Mouse (Mus musculus) adrenal gland, postnatal 25 days (tissue): ENCODE results near the gene Hpd. TPM values are rescaled to one million over a fixed set of nuclear protein-coding genes. Genes with fewer than 3 reads are reported as not detected.
A peak's percentile ranks its signal among the peaks of the same experiment; 100 is the strongest.
"Not testable (repeated sequence)": the region's sequence is repeated elsewhere in the genome, so short reads cannot be mapped to it uniquely, and the experiment has no call there.

ENCODE experiments used
- DNase-seq: peaks from one replicate; pipeline ENCODE4 v3.0.0; 2021; ENCODE audit warnings: mixed read lengths
- long read RNA-seq: library from polyadenylated mRNA; stranded (forward); transcript quantifications from one replicate; pipeline ENCODE4 v2.0.0, GENCODE M21; 2021
- total RNA-seq: library from RNA; stranded (reverse); gene quantifications from 2 replicates; pipeline ENCODE4 v1.2.3, GENCODE M21; 2021

The Hpd gene
- total RNA-seq: 1.4 and 25.2 TPM in 2 replicates
- long read RNA-seq, transcript Hpd-201 (14 exons, 1,404 nt): major isoform, 1,573 of 1,747 reads
- long read RNA-seq, partial matches to known transcripts: 129 of 1,747 reads
- long read RNA-seq, other reads (novel, unspliced or antisense): 45 of 1,747 reads

DNA sequence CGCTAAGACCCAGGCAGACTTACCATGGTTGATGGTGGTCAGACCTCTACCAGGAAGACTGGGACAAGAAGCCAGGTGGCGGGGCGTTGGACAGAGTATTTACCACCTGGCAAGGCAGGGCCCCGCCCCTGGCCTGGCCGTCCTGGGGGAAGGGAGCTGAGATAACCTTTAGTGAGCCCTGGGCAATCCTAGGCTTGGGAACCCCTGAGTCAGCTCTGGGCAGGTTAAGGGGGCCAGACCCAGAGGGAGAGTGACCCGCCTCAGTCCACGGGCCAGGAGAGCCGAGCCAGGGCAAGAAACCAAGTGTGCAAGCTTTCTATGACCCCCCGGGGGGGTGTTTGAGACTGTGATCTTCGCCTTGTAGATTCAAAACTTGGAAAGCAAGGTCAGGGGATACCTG, at the start of gene Hpd:
TSS of gene Hpd (minus strand) at position 77 of the 400 bp plus-strand sequence.
- DNase-seq: no peak

DNA sequence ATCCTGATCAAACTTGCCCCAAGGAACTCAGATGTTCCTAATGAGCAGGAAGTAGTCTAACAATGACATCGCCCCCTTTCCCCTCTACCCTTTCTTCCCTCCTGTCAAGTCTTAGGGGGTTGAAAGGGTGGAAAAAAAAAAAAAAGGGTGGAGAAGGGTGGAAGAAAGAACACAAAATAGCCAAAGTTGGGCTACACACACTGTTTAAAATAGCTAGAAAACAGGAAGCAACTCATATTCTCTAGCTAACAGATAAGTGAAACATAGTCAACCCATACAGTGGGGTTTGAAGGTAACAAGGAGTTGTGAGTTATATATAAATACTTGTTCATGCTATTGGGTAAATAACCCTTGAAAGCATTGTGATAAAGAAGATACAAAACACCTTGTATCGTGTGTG, 49.7 kb upstream of the Hpd start:
- DNase-seq: no peak

- DNase-seq: no peak
These were observed 46.8 kb upstream of the Hpd start for GRCm38 (mm10) chr5:123229296-123229695.

- DNase-seq: no peak
These were observed 46.0 kb upstream of the Hpd start for GRCm38 (mm10) chr5:123228524-123228922.

GRCm38 (mm10) chr5:123227762-123228523, 45.4 kb upstream of the Hpd start:
- peak; percentile 96 for DNase-seq

- DNase-seq: no peak
These were observed 44.3 kb upstream of the Hpd start for GRCm38 (mm10) chr5:123226851-123227250.

GRCm38 (mm10) chr5:123223861-123224260, 41.3 kb upstream of the Hpd start:
- not testable (repeated sequence) for DNase-seq

GRCm38 (mm10) chr5:123223051-123223410, 40.5 kb upstream of the Hpd start:
- no peak for DNase-seq

DNA sequence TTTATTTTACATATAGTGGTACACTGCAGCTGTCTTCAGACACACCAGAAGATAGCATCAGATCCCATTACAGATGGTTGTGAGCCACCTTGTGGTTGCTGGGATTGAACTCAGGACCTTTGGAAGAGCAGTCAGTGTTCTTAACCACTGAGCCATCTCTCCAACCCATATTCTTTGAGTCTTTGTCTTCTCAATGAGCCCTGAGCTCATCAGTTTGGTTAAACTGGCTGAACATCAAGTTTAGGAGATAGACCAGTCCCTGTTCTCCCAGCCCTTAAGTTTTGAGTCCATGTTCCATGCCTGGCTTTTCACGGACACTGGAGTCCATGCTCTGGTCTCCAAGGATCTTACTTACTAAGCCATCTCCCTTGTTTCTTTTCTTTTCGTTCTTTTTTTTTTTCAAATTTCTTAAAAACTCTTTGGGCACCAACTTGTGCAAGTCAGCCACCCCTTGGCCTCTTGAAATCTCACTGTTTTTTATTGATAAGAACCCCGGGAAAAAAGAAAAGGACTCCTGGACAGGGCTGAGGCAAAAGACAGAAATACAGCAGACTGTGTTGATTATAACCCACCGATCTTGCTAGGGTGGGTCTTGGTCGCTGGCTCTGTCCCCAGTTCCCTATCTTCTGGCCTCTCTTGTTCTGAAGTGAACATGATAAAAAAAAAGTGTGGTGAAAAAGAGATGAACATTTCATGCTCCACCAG, 40.0 kb upstream of the Hpd start:
- DNase-seq: not testable (repeated sequence)

DNA sequence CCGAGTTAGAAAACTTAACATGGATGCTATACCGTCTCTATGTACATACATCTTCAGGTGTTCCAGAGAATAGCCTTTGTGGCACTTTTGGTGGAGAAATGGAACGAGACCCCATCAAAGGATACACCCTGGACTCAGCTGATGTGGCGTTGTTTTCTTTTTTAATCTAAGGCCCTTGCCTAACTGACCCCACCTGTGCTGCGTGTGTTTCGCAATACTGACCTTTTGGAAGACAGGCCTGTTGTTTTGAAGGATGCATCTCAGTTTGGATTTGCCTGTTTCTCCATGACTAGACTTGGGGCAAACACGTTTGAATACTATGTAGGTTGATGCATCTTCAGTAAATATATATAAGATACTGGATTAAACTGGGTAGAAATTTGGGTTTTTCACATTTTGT, 21.1 kb upstream of the Hpd start:
- DNase-seq: not testable (repeated sequence)

- not testable (repeated sequence) for DNase-seq
These were observed 20.2 kb upstream of the Hpd start for GRCm38 (mm10) chr5:123202771-123203170.

GRCm38 (mm10) chr5:123201987-123202386, 19.5 kb upstream of the Hpd start:
- no peak for DNase-seq

- DNase-seq: no peak
These were observed 19.0 kb upstream of the Hpd start for GRCm38 (mm10) chr5:123201523-123201892.

DNA sequence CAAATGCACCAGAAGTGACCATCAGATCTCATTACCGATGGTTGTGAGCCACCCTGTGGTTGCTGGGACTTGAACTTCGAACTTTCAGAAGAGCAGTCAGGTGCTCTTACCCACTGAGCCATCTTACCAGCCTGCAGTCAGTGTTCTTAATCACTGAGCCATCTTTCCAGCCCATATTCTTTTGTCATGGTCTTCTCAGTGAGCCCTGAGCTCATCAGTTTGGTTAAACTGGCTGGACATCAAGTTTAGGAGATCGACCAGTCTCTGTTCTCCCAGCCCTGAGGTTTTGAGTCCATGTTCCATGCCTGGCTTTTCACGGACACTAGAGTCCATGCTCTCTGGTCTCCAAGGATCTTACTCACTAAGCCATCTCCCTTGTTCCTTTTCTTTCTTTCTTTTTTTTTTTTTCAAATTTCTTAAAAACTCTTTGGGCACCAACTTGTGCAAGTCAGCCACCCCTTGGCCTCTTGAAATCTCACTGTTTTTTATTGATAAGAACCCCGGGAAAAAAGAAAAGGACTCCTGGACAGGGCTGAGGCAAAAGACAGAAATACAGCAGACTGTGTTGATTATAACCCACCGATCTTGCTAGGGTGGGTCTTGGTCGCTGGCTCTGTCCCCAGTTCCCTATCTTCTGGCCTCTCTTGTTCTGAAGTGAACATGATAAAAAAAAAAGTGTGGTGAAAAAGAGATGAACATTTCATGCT, 18.4 kb upstream of the Hpd start:
- not testable (repeated sequence) for DNase-seq

DNA sequence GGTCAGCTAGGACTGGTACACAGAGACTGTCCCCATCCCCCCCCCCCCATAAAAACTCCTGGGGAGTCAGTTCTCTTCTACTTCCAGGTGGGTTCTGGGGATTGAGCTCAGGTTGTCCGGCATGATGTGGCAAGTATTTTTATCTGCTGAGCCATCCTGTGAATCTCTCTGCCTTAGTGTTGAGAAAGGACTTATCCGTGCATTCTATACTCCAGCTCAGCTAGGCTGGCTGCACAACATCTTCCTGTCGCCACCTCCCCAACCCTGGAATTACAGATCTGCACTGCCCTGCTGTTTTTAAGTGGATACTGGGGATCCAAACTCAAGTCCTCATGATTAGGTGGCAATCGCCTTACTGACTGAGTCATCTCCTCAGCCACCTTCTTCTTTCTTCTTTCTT, 16.0 kb upstream of the Hpd start:
- no peak for DNase-seq

GRCm38 (mm10) chr5:123196746-123197145, 14.2 kb upstream of the Hpd start:
- DNase-seq: no peak

DNA sequence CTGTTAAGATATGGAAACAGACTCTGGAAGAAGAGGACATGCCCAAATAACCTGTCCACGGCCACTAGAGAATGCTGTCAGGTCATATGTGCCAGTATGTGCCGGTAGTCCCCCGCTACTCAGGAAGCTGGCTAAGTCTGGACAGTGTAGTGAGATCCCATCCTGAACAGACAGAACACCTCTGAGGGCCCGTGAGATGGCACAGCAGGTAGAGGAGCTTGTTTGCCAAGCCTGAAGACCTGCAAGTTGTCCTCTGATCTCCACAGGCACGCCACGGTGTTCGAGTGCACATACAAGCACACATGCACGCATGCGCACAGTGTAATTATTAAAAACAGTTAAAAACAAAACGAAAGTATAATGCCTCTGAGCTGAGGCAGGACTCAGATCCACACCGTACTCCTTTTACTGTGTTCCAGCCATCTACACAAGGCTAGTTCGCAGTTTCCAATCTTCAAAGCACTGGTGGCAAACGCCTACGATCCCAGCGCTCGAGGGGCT, 13.0 kb upstream of the Hpd start:
- no peak for DNase-seq

GRCm38 (mm10) chr5:123194856-123195255, 12.3 kb upstream of the Hpd start:
- DNase-seq: no peak

DNA sequence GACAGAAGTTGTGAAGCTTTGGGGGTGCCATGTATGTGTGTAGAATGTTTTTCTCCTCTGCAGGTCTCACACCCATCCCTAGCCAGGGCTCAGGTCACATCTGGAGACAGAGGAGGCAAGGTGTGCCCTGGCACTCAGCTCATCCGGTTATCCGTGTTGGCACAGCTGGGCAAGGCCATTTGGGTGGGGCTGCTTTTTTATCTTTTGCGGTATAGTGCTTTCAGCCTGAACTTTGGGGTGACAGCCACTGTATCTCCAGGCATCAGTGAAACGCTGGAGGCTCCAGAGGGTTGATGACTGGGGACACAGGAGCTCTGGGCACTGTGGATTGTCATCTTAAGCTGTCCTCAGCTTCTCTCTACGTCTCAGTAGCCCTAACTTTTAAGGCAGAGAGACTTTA, 10.9 kb upstream of the Hpd start:
- DNase-seq: no peak

- DNase-seq: no peak
These were observed 10.2 kb upstream of the Hpd start for GRCm38 (mm10) chr5:123192606-123193150.

DNA sequence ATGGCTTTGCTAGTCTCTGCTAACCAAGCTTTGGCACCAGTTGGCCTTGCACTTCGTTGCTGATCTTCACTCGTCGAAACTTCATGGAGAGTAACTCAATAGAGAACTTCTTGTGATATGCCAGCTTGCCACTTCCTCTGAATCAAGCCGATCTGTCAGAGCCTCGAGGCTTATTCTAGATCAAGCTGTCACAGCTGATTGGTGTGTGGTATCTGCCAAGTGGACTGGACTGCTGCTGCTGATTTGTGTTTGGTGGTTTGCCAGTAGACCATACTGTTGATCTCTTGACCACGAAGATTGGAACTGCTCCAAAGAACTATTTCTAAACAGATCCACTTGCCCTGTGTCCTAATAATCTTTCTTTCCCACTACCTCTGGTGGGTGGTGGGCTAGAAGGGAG, 8.9 kb upstream of the Hpd start:
- DNase-seq: no peak

DNA sequence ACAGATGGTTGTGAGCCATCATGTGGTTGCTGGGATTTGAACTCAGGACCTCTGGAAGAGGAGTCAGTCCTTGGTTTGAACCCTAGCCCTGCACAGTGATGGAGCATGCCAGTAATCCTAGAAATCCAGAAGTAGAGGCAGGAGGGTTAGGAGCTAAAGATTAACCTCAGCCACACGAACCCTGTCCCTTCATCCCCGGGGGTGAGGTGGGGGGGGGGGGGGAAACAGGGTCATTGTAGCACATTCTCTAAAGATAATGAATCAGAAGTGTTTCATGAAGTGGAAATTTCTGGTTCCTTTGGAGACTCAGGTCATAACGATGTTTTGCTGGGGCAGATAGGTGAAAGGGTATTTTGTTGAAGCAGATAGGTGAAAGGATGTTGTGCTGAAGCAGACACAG, 8.4 kb upstream of the Hpd start:
- DNase-seq: no peak

- DNase-seq: no peak
These were observed 4.8 kb upstream of the Hpd start for GRCm38 (mm10) chr5:123187306-123187705.
